Mouse (Mus musculus) lung, postnatal 36 days (tissue): Measurements from ENCODE around the gene Ube2q1.

Experiments
- DNase-seq: peaks from one replicate; pipeline ENCODE4 v3.0.0; 2022; ENCODE audit warnings: mixed read lengths

Gene Ube2q1

GRCm38 (mm10) chr3:89821548-89822480, 48.4 kb downstream of the Ube2q1 start:
- DNase-seq = no peak

- no peak for DNase-seq
Measured at GRCm38 (mm10) chr3:89823594-89823993, 50.2 kb downstream of the Ube2q1 start.

GRCm38 (mm10) chr3:89826295-89826694, 52.9 kb downstream of the Ube2q1 start:
- DNase-seq = no peak

- DNase-seq = peak; percentile 64
Measured at GRCm38 (mm10) chr3:89830815-89831591, 57.6 kb downstream of the Ube2q1 start, which contains the start of gene She. She (plus strand) TSS chr3:89831370.
